Mouse (Mus musculus) kidney, postnatal 36 days (tissue): ENCODE data around the gene Hfe.
A peak's percentile ranks its signal among the peaks of the same experiment; 100 is the strongest.
"Not testable (repeated sequence)": the region's sequence is repeated elsewhere in the genome, so short reads cannot be mapped to it uniquely, and the experiment has no call there.

Experiments used
- DNase-seq, 2 experiments: peaks; one replicate each; pipeline ENCODE4 v3.0.0; 2021 to 2022; ENCODE audit warnings: mixed read lengths in 2 of 2

The Hfe gene

GRCm38 (mm10) chr13:23744421-23745380 lies 34.0 kb upstream of the Hfe start:
- no peak for DNase-seq

- DNase-seq, result no peak
These were observed 33.3 kb upstream of the Hfe start for GRCm38 (mm10) chr13:23743963-23744362.

GRCm38 (mm10) chr13:23743215-23743614 lies 32.6 kb upstream of the Hfe start:
- DNase-seq, result no peak

- DNase-seq, result no peak
These were observed 31.4 kb upstream of the Hfe start for GRCm38 (mm10) chr13:23742007-23742406.

GRCm38 (mm10) chr13:23740910-23741309 lies 30.3 kb upstream of the Hfe start:
- no peak for DNase-seq

GRCm38 (mm10) chr13:23740256-23740840 lies 29.7 kb upstream of the Hfe start:
- no peak for DNase-seq

GRCm38 (mm10) chr13:23739922-23740252 lies 29.2 kb upstream of the Hfe start:
- no peak for DNase-seq

- DNase-seq, result peak; percentile 94 to 98
These were observed 28.6 kb upstream of the Hfe start for GRCm38 (mm10) chr13:23739069-23739921.

GRCm38 (mm10) chr13:23738677-23739068 lies 28.0 kb upstream of the Hfe start, which contains the start of gene Hist1h1c:
TSS of gene Hist1h1c (plus strand) at chr13:23738808.
- DNase-seq, result peak; percentile 91 to 92

GRCm38 (mm10) chr13:23738041-23738440 lies 27.4 kb upstream of the Hfe start:
- peak in 1 of 2 experiments; percentile 49 for DNase-seq

- no peak for DNase-seq
These were observed 26.4 kb upstream of the Hfe start for GRCm38 (mm10) chr13:23737091-23737490.

GRCm38 (mm10) chr13:23732156-23732804 lies 21.6 kb upstream of the Hfe start:
- DNase-seq, result peak; percentile 46 to 48

GRCm38 (mm10) chr13:23730479-23730878 lies 19.8 kb upstream of the Hfe start:
- DNase-seq, result peak; percentile 70 to 89

- DNase-seq, result no peak
These were observed 19.1 kb upstream of the Hfe start for GRCm38 (mm10) chr13:23729706-23730105.

- DNase-seq, result no peak
These were observed 18.5 kb upstream of the Hfe start for GRCm38 (mm10) chr13:23729192-23729525.

GRCm38 (mm10) chr13:23728472-23729191 lies 18.0 kb upstream of the Hfe start:
- DNase-seq, result no peak

GRCm38 (mm10) chr13:23725213-23725612 lies 14.6 kb upstream of the Hfe start:
- no peak for DNase-seq

- no peak for DNase-seq
These were observed 13.6 kb upstream of the Hfe start for GRCm38 (mm10) chr13:23724239-23724638.

- DNase-seq, result not testable (repeated sequence)
These were observed 7.1 kb upstream of the Hfe start for GRCm38 (mm10) chr13:23717593-23718245.

GRCm38 (mm10) chr13:23717176-23717575 lies 6.5 kb upstream of the Hfe start:
- DNase-seq, result no peak

- DNase-seq, result no peak
These were observed 5.8 kb upstream of the Hfe start for GRCm38 (mm10) chr13:23716261-23717042.
